Mouse (Mus musculus): Measurements from ENCODE around the gene Rab13.

Gene Rab13

DNA sequence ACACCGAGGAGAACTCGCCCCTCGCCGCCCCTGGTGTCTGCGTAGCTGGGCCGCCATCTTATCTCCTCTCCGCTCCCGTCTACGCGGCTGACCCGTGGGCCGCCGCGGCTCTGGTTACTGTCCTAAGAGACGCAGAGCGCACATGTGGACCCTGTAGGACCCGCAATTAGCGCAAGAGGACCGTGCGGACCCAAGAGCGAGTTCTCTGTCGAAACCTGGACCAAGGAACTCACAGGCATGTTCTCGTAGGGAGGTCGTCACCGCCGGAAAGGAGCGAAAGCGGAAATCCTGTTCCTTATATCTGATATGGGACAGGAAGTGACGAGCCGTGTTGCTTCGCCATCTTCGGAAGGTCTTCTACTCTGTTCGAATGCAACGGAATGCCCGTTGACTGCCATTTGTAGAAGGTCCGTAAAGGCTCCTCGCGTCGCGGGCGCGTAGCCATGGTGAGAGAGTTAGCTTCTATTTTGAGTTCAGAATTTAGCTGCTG lies at the start of gene Rab13, which contains the start of gene Rps27:
Gene Rab13, plus strand, starts transcription at position 319 of the 490 bp plus-strand sequence.
Gene Rps27, minus strand, starts transcription at position 275 of the 490 bp plus-strand sequence.
- DNase-seq (ENCODE audit: extremely low read depth, low read depth), result peak; percentile 98

DNA sequence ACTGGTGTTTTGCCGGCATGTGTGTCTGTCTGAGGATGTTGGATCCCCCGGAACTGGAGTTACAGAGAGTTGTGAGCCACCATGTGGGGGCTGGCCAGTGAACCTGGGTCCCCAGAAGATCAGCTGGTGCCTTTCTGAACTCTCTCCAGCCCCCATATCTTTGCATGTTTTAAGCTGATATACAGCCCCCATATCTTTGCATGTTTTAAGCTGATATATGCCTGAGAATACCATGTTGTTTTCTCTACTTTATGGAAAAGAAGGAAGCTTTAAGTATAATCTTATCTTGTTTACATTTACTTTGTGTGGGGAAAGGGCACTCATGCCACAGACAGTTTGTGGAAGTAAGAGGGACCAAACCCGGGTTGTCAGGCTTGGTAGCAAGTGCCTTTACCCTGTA lies 33.9 kb upstream of the Rab13 start:
- no peak for DNase-seq (ENCODE audit: extremely low read depth, low read depth)

DNA sequence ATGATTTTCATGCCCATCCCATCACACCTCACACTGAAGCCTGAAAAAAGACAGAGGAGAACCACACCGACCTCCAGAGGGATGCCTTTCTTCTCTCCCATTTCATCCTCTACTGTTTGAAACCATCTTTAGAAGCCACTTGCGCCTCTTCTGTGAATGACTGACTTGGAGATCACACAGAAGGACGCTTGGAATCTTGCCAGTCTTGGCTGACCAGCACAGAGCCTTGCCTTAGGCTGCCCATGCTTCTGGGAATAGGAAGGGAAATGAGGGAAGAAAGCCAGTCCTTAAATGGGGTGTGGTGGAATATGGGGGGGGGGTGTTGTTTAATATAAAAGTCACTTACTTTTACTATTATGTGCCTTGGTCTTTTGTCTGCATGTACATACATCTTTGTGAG lies 29.9 kb upstream of the Rab13 start:
- DNase-seq (ENCODE audit: extremely low read depth, low read depth), result no peak

DNA sequence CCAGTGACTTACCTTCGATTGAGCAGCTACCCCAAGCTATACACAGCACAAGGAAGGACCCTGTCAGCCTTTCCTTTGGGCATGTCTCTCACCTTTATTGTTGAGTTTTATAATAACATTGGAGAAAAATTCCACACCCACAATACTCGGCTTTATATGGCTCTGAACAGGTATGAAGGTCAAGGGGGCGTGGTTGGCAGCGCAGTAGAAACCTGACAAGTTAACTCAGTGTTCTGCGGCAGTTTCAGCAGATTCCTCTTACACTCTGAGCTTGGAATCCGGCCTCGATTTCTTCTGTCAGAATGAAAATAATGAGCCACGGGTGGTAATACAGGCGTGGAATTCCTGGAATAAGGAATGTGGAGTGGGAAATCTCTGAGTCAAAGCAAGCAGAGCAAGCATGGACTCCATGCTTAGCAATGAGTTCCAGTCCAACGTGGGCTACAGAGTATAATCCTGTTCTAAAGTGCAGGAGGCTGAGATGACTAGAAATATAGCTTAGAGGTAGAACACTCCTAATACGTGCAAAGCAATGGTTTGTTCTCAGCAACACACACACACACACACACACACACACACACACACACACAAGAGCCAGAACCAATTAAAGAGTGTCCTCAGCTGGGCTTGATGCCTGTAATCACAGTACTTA lies 22.5 kb upstream of the Rab13 start:
- no peak for DNase-seq (ENCODE audit: extremely low read depth, low read depth)

DNA sequence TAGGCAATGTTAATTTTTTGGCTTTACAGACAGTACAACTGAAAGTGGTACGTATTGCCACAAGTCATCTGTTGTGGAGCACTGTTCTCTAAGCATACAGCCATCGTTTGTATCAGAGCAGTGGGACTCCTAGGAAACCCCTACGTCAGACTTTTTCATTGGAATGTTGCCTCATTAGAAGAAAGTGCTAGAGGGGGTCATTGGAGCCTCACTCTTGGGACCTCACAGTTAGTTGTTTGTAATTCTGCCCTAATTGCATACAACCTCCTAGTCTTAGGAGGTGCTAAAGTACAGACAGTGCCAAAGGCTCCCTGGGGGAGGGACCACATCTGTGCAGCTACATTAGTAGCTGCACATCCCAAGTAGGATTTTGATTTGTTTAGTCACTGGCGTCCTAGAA lies 18.7 kb upstream of the Rab13 start:
- DNase-seq (ENCODE audit: extremely low read depth, low read depth), result no peak

DNA sequence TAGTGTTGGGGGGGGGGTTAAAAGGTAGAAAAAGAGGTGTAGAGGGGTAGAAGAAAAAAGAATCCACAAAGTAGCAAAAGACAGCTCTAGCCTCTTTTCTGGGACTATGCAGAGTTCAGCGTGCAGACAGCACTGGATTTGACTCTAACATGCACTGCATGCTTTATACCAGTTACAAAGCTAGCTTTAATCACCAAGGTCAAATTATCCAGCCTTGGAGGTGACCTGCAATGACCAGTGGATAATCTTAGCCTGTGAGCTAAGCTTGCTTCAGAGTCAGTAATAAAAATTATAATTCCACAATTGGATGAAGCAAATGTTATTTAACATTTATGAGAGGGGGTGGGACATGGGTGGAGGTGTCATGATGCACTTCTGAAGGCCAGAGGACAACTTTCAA lies 17.9 kb upstream of the Rab13 start:
- DNase-seq (ENCODE audit: extremely low read depth, low read depth), result no peak

DNA sequence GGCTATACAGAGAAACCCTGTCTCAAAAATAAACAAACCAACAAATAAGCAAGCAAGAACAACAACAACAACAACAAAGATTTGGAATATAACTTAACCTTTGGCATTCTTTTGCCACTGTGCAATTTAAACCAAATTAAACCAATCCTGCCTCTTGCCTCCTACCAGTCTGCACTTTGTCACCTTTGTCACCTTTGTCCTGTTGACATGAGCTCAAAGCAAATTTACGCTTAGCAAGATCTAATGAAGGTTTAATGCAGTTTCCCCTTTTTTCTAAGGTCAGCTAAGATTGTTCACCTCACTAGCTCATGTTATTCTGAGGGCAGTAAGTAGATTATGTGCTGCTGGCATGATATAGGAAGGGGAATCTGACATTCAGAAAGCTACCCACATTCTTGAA lies 15.9 kb upstream of the Rab13 start:
- DNase-seq (ENCODE audit: extremely low read depth, low read depth), result no peak

DNA sequence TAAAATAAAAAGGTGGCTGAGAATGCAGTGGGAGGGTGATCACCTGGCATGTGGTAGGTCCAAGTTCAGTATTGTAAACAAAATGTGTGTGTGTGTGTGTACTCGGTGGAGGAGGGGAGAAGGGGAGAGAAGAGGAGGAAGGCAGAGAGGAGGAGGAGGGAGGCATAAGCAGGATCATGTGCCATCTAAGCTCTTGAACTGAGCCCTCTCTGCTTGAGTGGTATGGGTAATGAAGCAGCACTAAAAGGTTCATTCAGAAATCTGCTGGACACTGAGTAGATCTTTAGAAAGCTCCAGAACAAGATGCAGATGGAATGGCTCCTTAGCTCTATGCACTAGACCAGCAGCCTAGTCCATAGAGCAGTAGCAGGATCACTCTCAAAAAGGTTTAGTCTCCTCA lies 10.6 kb upstream of the Rab13 start:
- DNase-seq (ENCODE audit: extremely low read depth, low read depth), result no peak

DNA sequence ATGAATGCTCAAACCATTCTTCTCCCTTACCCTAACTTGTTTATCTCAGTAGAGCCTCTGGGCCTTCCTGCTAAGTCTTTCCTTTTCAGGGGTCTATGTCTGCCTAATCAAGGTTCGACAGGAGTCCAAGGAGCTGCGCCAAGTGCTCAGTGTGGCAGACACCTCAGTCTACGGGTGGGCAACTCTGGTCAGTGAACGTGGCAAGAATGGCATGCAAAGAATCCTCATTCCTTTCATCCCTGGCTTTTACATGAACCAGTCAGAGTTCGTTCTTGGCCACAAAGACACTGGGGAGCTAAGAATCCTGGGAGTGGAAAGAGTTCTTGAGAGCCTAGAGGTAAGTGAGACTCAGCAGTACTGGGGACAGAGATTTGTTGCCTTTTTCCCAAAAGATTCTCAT lies 9.9 kb upstream of the Rab13 start:
- DNase-seq (ENCODE audit: extremely low read depth, low read depth), result no peak

DNA sequence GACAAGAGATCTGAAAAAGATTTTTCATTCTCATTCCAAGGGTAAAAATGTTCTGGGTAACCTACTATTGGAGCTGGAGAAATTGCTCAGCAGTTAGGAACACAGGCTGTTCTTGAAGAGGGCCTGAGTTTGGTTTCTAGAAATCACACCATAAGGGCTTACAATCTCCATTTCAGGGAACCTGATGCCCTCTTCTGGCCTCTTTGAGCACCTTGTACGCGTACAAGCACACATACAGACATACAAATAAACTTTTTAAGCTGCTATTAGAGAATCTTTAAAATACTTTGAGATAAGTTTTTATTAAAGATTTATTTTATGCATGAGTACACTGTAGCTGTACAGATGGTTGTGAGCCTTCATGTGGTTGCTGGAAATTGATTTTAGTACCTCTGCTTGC lies 8.9 kb upstream of the Rab13 start:
- no peak for DNase-seq (ENCODE audit: extremely low read depth, low read depth)

DNA sequence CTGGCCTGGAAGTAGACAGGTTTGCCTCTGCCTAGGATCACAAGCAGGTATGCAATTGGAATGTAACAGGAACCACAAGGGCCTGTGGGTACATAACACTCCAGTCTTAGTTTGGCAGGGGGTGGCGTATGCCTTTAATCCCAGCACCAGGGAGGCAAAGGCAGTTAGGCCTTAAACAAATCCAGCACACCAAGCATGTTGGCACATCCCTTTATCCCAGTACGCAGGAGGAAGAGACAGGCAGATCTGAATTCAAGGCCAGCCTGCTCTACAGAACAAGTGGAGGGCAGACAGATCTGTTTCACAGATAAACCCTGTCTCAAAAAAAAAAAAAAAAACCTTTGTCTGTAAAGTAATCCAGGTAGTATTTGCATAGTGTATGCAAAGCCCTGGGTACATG lies 4.8 kb upstream of the Rab13 start:
- DNase-seq (ENCODE audit: extremely low read depth, low read depth), result no peak

DNA sequence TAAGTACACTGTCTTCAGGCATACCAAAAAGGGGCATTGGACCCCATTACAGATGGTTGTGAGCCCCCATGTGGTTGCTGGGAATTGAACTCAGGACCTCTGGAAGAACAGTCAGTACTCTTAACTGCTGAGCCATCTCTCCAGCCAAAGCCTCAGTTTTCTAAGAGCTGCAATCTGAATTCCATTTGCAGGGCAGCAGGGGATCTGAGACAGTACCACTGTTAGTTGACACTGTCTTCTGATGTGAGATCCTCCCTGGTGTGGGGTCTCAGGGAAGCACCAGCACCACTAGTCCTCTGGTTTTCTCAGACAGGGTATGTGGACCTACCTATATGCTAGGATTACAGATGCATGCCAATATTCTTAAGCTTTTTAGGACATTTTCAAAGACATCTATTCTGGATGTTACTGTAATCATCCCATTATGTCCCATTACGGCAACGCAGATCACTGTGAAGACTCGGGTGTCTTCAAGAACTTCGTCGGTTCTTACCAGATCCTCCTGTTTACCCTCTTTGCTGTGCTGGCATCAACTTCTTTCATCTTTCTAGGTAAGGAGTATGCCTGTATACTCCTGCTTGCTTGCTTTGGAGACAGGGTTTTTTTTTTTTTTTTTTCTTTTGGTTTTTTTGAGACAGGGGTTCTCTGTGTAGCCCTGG lies 3.5 kb upstream of the Rab13 start:
- DNase-seq (ENCODE audit: extremely low read depth, low read depth), result no peak

DNA sequence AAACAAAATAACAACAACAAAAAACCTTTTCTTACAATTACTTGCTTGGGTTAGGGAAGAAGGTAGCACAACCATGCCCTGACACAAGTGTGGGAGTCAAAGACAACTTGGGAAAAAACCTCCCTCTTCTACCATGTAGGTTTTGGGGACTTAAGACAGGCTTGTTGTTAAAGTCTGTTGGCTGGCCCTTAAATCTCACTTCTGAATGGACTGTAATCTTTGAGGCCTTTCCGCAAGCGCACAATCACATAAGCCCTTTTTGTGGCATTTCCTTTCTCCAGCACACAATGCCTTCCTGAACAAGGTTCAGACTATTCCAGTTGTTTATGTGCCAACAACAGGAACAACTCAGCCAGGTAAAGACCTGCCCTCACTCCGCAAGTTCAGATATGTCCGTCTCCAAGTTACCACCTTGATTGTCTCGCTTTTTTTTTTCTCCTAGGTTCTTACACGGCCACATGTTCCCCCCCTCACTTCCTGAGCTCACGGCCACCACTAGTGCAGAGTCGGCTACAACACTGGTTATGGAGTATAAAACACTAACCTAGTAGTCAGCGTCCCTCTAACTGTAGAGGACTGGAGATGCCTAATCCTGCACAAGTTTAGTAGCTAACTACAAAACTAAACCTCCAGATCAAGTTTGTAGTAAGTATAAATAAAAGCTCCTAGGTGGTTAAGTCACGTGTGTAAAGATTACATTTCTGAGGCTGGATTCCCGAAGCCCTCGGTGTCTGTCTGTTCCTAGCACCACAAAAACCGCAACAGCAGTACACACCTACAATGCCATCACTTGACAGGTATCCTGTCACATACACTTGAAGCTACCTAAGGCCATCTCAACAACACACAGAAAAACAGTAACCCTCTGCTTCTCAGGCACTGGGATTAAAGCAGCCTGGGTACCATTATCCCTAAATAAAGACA lies 1.8 kb upstream of the Rab13 start:
- no peak for DNase-seq (ENCODE audit: extremely low read depth, low read depth)

DNA sequence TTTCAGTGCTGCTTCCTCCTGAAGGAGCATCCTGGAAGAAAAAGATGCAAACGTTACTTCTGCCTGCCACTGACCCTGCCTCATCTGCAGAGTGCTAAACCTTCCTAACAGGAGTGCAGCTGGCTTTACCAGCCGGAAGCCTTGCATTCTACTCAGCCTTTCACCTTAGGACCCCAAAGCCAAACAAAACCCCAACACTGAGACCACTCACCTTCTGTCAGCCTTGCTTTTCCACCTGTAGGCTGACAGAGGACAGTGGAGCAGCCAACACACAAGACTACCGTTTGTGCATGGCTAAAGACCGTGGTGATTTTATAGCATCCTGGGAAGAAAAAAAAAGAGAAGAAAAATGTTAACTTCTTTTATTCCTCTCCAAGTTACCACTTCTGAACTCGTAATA lies 772 bp upstream of the Rab13 start:
- no peak for DNase-seq (ENCODE audit: extremely low read depth, low read depth)

DNA sequence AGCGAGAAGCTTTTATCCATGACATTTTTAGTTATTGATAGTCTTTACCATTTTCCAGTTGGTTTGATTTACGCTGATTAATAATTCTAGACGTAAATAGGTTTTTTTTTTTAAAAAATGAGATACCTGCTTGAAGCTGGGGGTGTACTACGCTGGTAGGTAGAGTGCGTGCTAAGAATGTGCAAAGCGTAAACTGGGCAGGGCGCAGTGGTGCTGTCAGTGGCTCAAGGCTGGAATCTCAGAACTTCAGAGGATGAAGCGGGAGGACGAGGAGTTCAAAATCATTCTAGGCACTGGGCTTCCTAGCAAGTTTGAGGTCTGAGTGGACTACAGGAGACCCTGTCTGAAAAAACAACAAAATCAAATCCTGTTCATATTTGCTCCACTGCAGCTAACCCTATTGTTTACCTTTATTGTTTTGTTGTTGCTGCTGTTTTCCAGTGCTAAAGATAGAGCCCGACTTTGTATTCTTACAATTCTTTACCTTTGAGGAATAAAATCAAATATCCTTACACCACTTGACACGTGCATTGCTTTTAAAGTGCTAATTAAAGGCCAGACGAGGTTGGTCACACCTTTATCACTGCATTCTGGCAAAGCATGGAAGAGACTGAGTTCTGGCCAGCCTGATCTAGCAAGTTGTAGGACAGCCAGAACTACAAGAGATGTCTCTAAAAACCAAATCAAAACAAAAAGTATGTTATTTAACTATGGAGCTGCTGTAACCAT lies 625 bp downstream of the Rab13 start:
- DNase-seq (ENCODE audit: extremely low read depth, low read depth), result no peak

DNA sequence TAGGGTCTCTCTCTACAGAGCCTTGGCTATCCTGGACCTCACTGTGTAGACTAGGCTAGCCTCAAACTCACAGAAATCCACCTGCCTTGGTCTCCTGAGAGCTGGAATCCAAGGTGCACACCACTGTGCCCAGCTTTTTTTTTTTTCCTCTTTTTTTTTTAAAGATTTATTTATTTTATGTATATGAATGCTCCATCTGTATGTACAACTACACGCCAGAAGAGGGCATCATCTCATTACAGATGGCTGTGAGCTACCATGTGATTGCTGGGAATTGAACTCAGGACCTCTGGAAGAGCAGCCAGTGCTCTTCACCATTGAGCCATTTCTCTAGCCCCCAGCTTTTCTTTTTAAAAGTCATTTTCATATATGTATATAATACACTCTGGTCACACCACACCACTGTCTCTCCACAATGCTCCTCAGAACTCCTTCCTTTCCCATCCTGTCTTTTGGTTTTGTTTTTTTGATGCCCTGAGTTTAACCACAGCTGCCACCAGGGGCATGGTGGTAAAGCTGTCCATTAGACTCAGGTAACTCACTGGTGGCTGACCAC lies 2.4 kb downstream of the Rab13 start:
- peak; percentile 61 for DNase-seq (ENCODE audit: extremely low read depth, low read depth)

DNA sequence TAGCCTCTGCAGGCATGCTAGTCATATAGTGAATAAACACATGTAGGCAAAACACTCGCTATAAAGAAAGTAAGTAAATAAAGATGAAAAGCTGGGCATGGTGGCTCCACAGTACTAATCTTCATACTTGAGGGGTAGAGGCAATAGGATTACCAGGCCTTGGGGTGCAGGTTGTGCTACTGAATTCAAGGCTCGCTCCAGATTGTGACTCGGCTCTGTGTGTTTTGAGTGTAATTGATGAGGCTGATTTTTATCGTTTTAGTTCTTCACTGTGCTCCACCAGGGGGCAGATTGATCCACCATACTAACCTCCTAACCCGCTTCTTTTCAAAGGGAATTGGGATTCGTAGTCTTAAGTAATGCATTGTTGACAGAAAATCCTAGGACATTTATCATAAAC lies 6.6 kb downstream of the Rab13 start:
- peak; percentile 60 for DNase-seq (ENCODE audit: extremely low read depth, low read depth)

DNA sequence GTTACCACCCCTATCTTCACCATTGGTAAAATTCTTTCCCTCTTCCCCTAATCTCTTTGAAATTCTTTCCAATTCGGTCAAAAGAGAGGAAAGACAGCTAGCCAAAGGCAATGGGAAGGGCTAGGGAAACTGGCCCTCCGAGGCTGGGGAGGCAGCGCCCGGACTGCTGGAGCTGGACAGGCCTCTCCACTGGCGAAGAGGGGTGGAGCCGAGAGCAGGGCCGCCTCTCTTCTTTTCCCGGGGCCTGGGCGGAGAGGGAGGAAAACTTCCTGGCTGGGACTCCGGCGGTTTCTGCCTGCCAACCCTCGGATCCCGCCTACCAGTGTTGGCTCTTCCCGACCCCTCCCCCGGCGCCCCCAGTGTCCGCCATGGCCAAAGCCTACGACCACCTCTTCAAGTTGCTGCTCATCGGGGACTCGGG lies 7.0 kb downstream of the Rab13 start:
- no peak for DNase-seq (ENCODE audit: extremely low read depth, low read depth)

DNA sequence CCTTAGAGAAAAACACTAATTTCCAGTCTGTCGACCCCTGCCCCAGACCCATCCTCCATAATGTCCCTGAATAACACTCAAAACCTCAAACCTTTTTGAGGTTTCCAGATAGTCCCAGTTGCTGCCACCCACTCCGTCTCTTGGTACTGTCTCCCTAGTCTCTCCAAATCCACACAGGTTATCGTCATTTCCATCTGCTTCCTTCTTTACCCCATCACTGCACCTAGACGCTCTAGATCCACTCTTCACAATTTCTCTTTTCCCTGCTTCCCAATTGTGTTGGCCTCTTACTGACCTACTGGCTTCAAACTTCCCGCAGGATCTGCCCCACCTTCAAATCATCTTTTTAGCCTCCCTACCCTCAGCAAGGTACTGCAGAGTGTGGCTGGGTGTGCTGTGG lies 7.6 kb downstream of the Rab13 start:
- no peak for DNase-seq (ENCODE audit: extremely low read depth, low read depth)

DNA sequence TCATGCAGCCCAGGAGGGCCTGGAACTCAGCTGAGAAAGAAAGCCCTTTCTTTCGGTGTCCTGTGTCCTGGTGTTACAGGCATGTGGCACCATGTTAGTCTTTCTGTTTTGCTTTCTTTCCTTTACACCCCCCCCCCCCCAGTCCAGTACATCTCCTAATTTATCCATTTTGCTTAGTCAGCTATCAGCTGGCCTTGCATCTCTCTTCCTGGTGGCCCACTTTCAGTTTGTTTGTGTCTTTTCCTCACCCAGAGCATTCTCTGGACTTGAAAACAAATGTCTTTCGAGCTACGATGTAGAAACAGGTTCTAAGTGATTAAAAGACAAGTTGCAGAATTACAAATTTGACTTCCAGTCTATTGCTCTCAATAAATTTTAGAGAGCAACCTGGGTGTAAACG lies 9.0 kb downstream of the Rab13 start:
- no peak for DNase-seq (ENCODE audit: extremely low read depth, low read depth)

DNA sequence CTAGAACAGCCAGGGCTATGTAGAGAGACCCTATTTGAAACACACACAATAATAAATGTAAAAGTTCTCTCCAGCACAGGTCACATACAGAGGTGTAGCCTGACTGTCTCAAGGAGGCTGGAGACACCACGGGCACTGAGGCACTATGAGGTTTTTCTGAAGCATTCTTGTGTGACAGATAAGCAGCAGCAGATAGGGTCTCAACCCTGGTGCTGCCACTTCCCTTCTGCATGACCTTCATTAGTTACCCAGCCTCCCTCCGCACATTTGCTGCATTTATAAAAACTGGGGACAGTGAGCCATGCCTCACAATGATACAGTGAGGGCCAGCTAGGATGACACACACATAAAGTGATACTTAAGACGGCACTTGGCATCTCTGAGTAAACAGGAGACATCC lies 9.4 kb downstream of the Rab13 start:
- no peak for DNase-seq (ENCODE audit: extremely low read depth, low read depth)
